Comparison of ENCODE assay signal across 18 mouse cellular contexts in genomic region chr16:6227449-6227848, GRCm38 (mm10).
"Had no signal": no experiment of that assay in that cellular context is flagged by ENCODE, and none has a peak within 500 bp of the region (broad histone marks: within the 10 kb centered on the region; RNA-seq: fewer than 3 reads in every experiment).

No protein-coding gene starts in this region.

- ATAC-seq: liver, postnatal 0 days; lung, postnatal 0 days; midbrain, embryonic 13.5 days had no signal

- H3K9ac ChIP-seq: liver, embryonic 13.5 days; liver, embryonic 15.5 days; liver, postnatal 0 days; lung, embryonic 15.5 days; midbrain, embryonic 13.5 days; neural tube, embryonic 12.5 days; stomach, embryonic 15.5 days had no signal

- DNase-seq: liver, embryonic 13.5 days; liver, postnatal 0 days; lung, adult 2 months; lung, postnatal 14 days; lung, postnatal 36 days; right cerebral cortex, postnatal 14 days; thymus, adult 2 months; thymus, postnatal 25 days; thymus, postnatal 4 days had no signal

- H3K4me2 ChIP-seq: liver, embryonic 13.5 days; liver, embryonic 15.5 days; lung, embryonic 15.5 days; midbrain, embryonic 13.5 days; neural tube, embryonic 12.5 days; stomach, embryonic 15.5 days had no signal

- H3K9me3 ChIP-seq: liver, embryonic 15.5 days; lung, embryonic 15.5 days; megakaryocyte, embryonic 14.5 days; midbrain, embryonic 13.5 days; neural tube, embryonic 12.5 days; stomach, embryonic 15.5 days had no signal

- H3K4me1 ChIP-seq: liver, embryonic 13.5 days; liver, embryonic 15.5 days; lung, embryonic 15.5 days; megakaryocyte, embryonic 14.5 days; neural tube, embryonic 12.5 days; stomach, embryonic 15.5 days had no signal

- H3K27me3 ChIP-seq: liver, embryonic 13.5 days; liver, embryonic 15.5 days; lung, embryonic 15.5 days; megakaryocyte, embryonic 14.5 days; midbrain, embryonic 13.5 days; neural tube, embryonic 12.5 days; stomach, embryonic 15.5 days had no signal

- H3K36me3 ChIP-seq: liver, embryonic 13.5 days; liver, embryonic 15.5 days; lung, embryonic 15.5 days; midbrain, embryonic 13.5 days; neural tube, embryonic 12.5 days; stomach, embryonic 15.5 days had no signal

- H3K4me3 ChIP-seq: liver, embryonic 13.5 days; liver, embryonic 15.5 days; lung, embryonic 15.5 days; megakaryocyte, embryonic 14.5 days; midbrain, embryonic 13.5 days; neural tube, embryonic 12.5 days; stomach, embryonic 15.5 days had no signal

- H3K27ac ChIP-seq: liver, embryonic 13.5 days; liver, embryonic 15.5 days; lung, embryonic 15.5 days; macrophage; midbrain, embryonic 13.5 days; neural tube, embryonic 12.5 days; stomach, embryonic 15.5 days; stomach, postnatal 0 days had no signal
